Mouse (Mus musculus) monocyte, adult 5-6 weeks (primary cell): ENCODE measurements around the gene Wdr89. TPM values are rescaled to one million over a fixed set of nuclear protein-coding genes. Genes with fewer than 3 reads are reported as not detected.

Experiments used
- total RNA-seq: library from RNA; stranded (forward); fragments of 200-1000, 200-491, 200-594 nt; gene quantifications from 3 replicates; pipeline ENCODE4 v1.2.3, GENCODE M21; 2017

Wdr89 gene
- total RNA-seq, 1 experiment from 2014 or later, result 18.1 TPM

Other genes with a start within 250 kb of the Wdr89 start
- 18.1 to 30.8 TPM (median 25.0 TPM) in 3 replicates for gene Ppp2r5e, start 73.3 kb downstream of the Wdr89 start, total RNA-seq
- 56.4 to 59.2 TPM (median 57.7 TPM) in 3 replicates for gene Sgpp1, start 66.2 kb upstream of the Wdr89 start, total RNA-seq
- 17.7 to 27.1 TPM (median 22.0 TPM) in 3 replicates for gene Syne2, start 148.6 kb upstream of the Wdr89 start, total RNA-seq